8 mouse cellular contexts compared by ENCODE assay signal in genomic region chr14:74643296-74643695, GRCm38 (mm10). TPM values are rescaled to one million over a fixed set of nuclear protein-coding genes. Genes with fewer than 3 reads are reported as not detected.
DNase-seq lines count a peak whose midpoint lies in the region; ATAC-seq lines count a peak whose summit lies in the region.

No protein-coding gene starts in this region.

- 4% methylated on average over 4 of the region's 4 CpGs for WGBS in intestine, embryonic 14.5 days

- intact Hi-C loops in left cerebral cortex, postnatal 10 days (cut with DNase I), result loop anchor here (5.0 to 10.0 kb wide), 3 partner anchors 866 to 1068 kb away; no protein-coding TSS in a partner anchor

- peak overlapping the region; percentile 18 for H3K4me2 ChIP-seq in intestine, embryonic 14.5 days (ENCODE audit: low read length)

- H3K36me3 ChIP-seq in intestine, embryonic 14.5 days (ENCODE audit: control insufficient read depth, insufficient read depth, low read length), result no peaks in the 10 kb centered on the region

- DNase-seq in adrenal gland, adult 18-20 months (ENCODE audit: low spot score in 2 of 2), result peak; percentile 85 to 87
- peak; percentile 82 for DNase-seq in embryo, embryonic 11 days
- DNase-seq in gastrocnemius, postnatal 25 days, result peak; percentile 63
- peak; percentile 94 for DNase-seq in intestine, embryonic 14.5 days (ENCODE audit: low spot score)
- DNase-seq in left cerebral cortex, postnatal 10 days (ENCODE audit: extremely low spot score in 1 of 2, low spot score in 2 of 2), result peak; percentile 72 to 79
- DNase-seq in right cerebral cortex, postnatal 10 days (ENCODE audit: low spot score in 2 of 2), result peak; percentile 85 to 87
- peak; percentile 71 for DNase-seq in urinary bladder, postnatal 36 days (ENCODE audit: low spot score in 2 of 2)

- H3K27ac ChIP-seq in intestine, embryonic 14.5 days (ENCODE audit: low read depth), result no peak overlapping the region

- H3K27me3 ChIP-seq in intestine, embryonic 14.5 days (replicated peaks; ENCODE audit: control insufficient read depth, insufficient read depth, low read length), result peaks cover 21% of the 10 kb centered on the region

- no peaks in the 10 kb centered on the region for H3K9me3 ChIP-seq in intestine, embryonic 14.5 days (ENCODE audit: control insufficient read depth, low read length)

- no peak overlapping the region for H3K9ac ChIP-seq in intestine, embryonic 14.5 days (ENCODE audit: low read length)

- no peak overlapping the region for H3K4me3 ChIP-seq in intestine, embryonic 14.5 days (ENCODE audit: low read depth, low read length)

- H3K4me1 ChIP-seq in intestine, embryonic 14.5 days (replicated peaks; ENCODE audit: control insufficient read depth, insufficient read depth, low read length), result no peaks in the 10 kb centered on the region; the same call in 1 of the 2 replicates

- peak; percentile 51; the same call in 1 of the 2 replicates for ATAC-seq in intestine, embryonic 14.5 days (replicated peaks; ENCODE audit: low FRiP score, low TSS enrichment, low read depth)
- ATAC-seq in megakaryocyte progenitor cell, adult 5-6 weeks (replicated peaks; ENCODE audit: poor library complexity), result peak; percentile 72

RNA-seq across cellular contexts. Expression of gene Htr2a, which starts 2.7 kb away (rescaled TPM):
- total RNA-seq in adrenal gland, adult 18-20 months (2021), result under 1 TPM; 0.06 to 0.13 TPM
- total RNA-seq in gastrocnemius, postnatal 25 days (2021), result under 1 TPM; 0.10 to 0.35 TPM
- polyA plus RNA-seq in intestine, embryonic 14.5 days (2014; fragmentation: Nextera tagmentation; extraction: Ambion mirVana), result 0.38 and 0.42 TPM in 2 replicates
- 10 to 100 TPM; 17.0 to 18.8 TPM for total RNA-seq in left cerebral cortex, postnatal 10 days (2021)
- total RNA-seq in megakaryocyte progenitor cell, adult 5-6 weeks (2015), result 0.93 and 1.2 TPM in 2 replicates
- 0.51 and 0.54 TPM in 2 replicates for total RNA-seq in megakaryocyte progenitor cell, adult 5-6 weeks (2017)

Comparison
In these comparisons a context has a peak if more than half of its experiments do, and no peak if none do; other contexts are left out.
1. RNA of gene Htr2a, which starts 2.7 kb away (total RNA-seq): 17.0 to 18.8 TPM in left cerebral cortex, postnatal 10 days; 0.51 to 1.2 TPM in megakaryocyte progenitor cell, adult 5-6 weeks, 0.10 to 0.35 TPM in gastrocnemius, postnatal 25 days and 0.06 to 0.13 TPM in adrenal gland, adult 18-20 months; every median in the first group is over 4 times any median in the second.
2. Peak in every context shown above with its lines, with median percentiles within 50 percentile points of each other: DNase-seq.